Mouse (Mus musculus) heart, adult 2 months (tissue): ENCODE data around the gene Dsp. TPM values are rescaled to one million over a fixed set of nuclear protein-coding genes. Genes with fewer than 3 reads are reported as not detected.

Experiments used
- DNase-seq, 2 experiments: peaks; one replicate each; pipeline ENCODE4 v3.0.0; 2021
- H3K27ac ChIP-seq: fragments of 200-600 bp; 2 replicates; pipeline ENCODE4 v1.8.1; 2022
- H3K27me3 ChIP-seq: fragments of 200-500 bp; 2 replicates; pipeline ENCODE4 v1.6.1; 2012; ENCODE audit warnings: mild to moderate bottlenecking, low read length, inconsistent platforms, mixed read lengths; ENCODE audit not compliant: control insufficient read depth, insufficient read depth
- H3K36me3 ChIP-seq: fragments of 200-500 bp; 2 replicates; pipeline ENCODE4 v1.6.1; 2012; ENCODE audit warnings: low read length, inconsistent platforms; ENCODE audit not compliant: control insufficient read depth, insufficient read depth
- H3K4me1 ChIP-seq: fragments of 200-500 bp; 2 replicates; pipeline ENCODE4 v1.6.1; 2011; ENCODE audit warnings: low read length; ENCODE audit not compliant: control insufficient read depth, insufficient read depth
- H3K4me3 ChIP-seq: fragments of 200-600 bp; 2 replicates; pipeline ENCODE4 v1.8.1; 2022
- H3K79me2 ChIP-seq: fragments of 200-500 bp; replicated peaks from 2 replicates; pipeline ENCODE4 v1.6.1; 2012; ENCODE audit warnings: mild to moderate bottlenecking, inconsistent platforms, low read length, moderate library complexity, mixed read lengths; ENCODE audit not compliant: control insufficient read depth, insufficient read depth
- H3K9ac ChIP-seq: fragments of 200-500 bp; 2 replicates; pipeline ENCODE4 v1.6.1; 2012; ENCODE audit warnings: low read depth, mild to moderate bottlenecking, control low read depth, inconsistent platforms, low read length, mixed read lengths
- CTCF ChIP-seq: fragments of 200-600 bp; IDR thresholded peaks from 2 replicates; pipeline ENCODE4 v1.8.1; 2022; ENCODE audit warnings: antibody characterized with exemption, mild to moderate bottlenecking, moderate library complexity
- EP300 ChIP-seq: fragments of 200-500 bp; IDR thresholded peaks from 2 replicates; pipeline ENCODE4 v1.6.1; 2011; ENCODE audit warnings: low read depth, low read length, control low read depth; ENCODE audit not compliant: insufficient read depth
- POLR2A ChIP-seq: fragments of 200-500 bp; IDR thresholded peaks from 2 replicates; pipeline ENCODE4 v1.6.1; 2011; ENCODE audit warnings: mild to moderate bottlenecking, low read depth, low read length, control low read depth; ENCODE audit not compliant: insufficient read depth
- WGBS: fragments of 180-500 bp; shearing (Covaris S2); methylation state at CpG from one replicate; pipeline ENCODE4 v1.1.7; 2018; 5-methylcytosine and 5-hydroxymethylcytosine counted together
- intact Hi-C: fragments of 180-260 bp; cut with DNase I; formaldehyde crosslinking; loops from one replicate; pipeline ENCODE4 v1.15.1; 2025
- polyA plus RNA-seq: library from polyadenylated mRNA; depleted of rRNA; stranded (reverse); fragments of >200 nt; gene quantifications from 2 replicates; pipeline ENCODE4 v1.2.3, GENCODE M21; 2012
- total RNA-seq, 2 experiments: library from RNA; stranded (reverse); gene quantifications; 2 replicates each; pipeline ENCODE4 v1.2.3; 2021

Gene Dsp
- total and polyA plus RNA-seq, 3 experiments = 84.4 to 577 (median 449) TPM

DNA sequence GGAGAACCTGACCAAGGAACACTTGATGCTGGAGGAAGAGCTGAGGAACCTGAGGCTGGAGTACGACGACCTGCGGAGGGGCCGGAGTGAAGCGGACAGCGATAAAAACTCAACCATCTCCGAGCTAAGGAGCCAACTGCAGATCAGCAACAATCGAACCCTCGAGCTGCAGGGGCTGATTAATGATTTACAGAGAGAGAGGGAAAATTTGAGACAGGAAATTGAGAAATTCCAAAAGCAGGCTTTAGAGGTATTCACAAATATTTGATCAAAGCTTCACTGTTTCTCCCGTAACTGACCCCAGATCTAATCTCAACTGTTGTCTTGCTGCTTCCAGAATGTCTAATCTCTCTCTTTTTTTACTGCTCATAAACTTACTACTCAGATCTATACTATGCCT is 42.3 kb downstream of the Dsp start:
- H3K9ac ChIP-seq = no peak overlapping the region
- no peak overlapping the region for H3K4me3 ChIP-seq
- DNase-seq = no peak
- H3K27ac ChIP-seq = no peak overlapping the region
- intact Hi-C loops = no loop called here
- no peaks in the 10 kb centered on the region for H3K79me2 ChIP-seq
- H3K4me1 ChIP-seq = no peaks in the 10 kb centered on the region
- H3K36me3 ChIP-seq = no peaks in the 10 kb centered on the region
- H3K27me3 ChIP-seq = no peaks in the 10 kb centered on the region
- TF ChIP-seq POLR2A (no peak), EP300 (no peak), CTCF (no peak)
- 89% methylated on average over 10 of the region's 10 CpGs for WGBS

GRCm38 (mm10) chr13:38201413-38201812 is 50.3 kb downstream of the Dsp start:
- TF ChIP-seq POLR2A (no peak), EP300 (no peak), CTCF (no peak)
- peaks cover 3% of the 10 kb centered on the region for H3K36me3 ChIP-seq
- H3K27me3 ChIP-seq = no peaks in the 10 kb centered on the region
- intact Hi-C loops = loop anchor here (10.0 kb wide), 2 partner anchors 137 to 433 kb away; partner anchors contain the start of gene Bloc1s5
- H3K27ac ChIP-seq = no peak overlapping the region
- no peak overlapping the region for H3K4me3 ChIP-seq
- no peak overlapping the region for H3K9ac ChIP-seq
- H3K79me2 ChIP-seq = no peaks in the 10 kb centered on the region; the same call in 1 of the 2 replicates
- WGBS = 66% methylated on average over 6 of the region's 6 CpGs
- peaks cover 2% of the 10 kb centered on the region for H3K4me1 ChIP-seq
- DNase-seq = no peak

DNA sequence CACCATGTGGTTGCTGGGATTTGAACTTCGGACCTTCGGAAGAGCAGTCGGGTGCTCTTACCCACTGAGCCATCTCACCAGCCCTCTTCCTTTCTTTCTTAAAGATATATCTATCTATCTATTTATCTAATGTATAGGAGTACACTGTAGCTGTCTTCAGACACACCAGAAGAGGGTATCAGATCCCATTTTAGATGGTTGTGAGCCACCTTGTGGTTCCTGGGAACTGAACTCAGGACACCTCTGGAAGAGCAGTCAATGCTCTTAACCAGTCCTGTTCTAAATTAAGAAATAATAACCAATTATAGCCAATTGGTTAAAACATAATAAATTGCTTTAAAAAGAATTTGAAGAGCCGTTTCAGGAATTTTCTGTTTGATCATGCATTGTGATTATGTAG is 53.1 kb downstream of the Dsp start:
- Histone ChIP-seq H3K4me3 (peak overlapping the region; percentile 91), H3K36me3 (peaks cover 3% of the 10 kb centered on the region), H3K4me1 (peaks cover 2% of the 10 kb centered on the region), H3K79me2 (peaks cover 3% of the 10 kb centered on the region), H3K27ac (no peak overlapping the region), H3K9ac (no peak overlapping the region), H3K27me3 (no peaks in the 10 kb centered on the region)
- no peak for TF ChIP-seq EP300
- no peak for TF ChIP-seq CTCF
- no peak for TF ChIP-seq POLR2A
- DNase-seq = no peak
- WGBS = 56% methylated on average over 4 of the region's 4 CpGs
- intact Hi-C loops = loop anchor here (10.0 kb wide), 2 partner anchors 139 to 431 kb away; partner anchors contain the start of gene Bloc1s5

DNA sequence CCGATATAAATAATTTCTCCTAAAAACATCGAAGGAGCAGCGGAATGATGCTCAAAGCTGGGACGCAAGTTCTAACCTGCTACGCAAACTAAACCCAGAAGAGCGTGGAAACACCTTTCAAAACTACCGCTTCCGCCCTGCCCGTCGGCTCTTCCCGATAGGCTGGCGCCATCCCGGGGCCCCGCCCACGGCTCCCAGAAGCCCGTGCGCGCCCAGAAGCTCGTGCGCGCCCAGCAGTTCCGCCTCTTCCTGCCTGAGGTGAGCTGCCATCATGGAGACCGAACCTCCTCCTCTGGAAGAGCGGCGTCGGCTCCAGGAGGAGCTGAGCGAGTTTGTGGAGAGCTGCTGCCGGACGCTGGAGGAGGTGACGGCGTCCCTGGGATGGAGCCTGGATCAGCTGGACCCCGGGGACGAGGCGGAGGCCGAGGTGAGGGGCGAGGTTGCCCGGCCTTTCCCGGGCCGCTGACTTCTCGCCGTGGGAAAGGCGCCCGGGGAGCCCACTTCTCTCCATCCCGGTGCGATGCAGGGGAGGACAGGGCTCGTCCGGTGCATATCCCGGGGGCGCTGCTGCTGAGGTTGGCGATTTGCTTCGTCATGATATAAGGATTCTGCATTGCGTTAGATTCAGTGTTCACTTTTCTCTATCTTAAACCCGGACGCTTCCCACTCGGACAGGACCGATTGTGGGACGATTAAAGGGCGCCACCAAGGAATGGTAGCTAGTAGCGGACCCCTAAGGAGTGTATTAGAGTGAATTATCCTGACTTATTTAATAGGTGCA is 53.8 kb downstream of the Dsp start, which contains the start of gene Snrnp48:
Gene Snrnp48, plus strand, starts transcription at position 237 of the 781 bp plus-strand sequence.
- DNase-seq = peak; percentile 92 to 94
- H3K27ac ChIP-seq = peak within 1 kb of the TSS; percentile 72
- no peaks in the 10 kb centered on the region for H3K27me3 ChIP-seq
- TF ChIP-seq EP300 (no peak), POLR2A (peak; percentile 86), CTCF (0 out of 2 replicates have a peak, but pooled peaks have one; percentile 5)
- peaks cover 3% of the 10 kb centered on the region for H3K36me3 ChIP-seq
- intact Hi-C loops = loop anchor here (10.0 kb wide), 2 partner anchors 140 to 430 kb away; partner anchors contain the start of gene Bloc1s5
- peaks cover 3% of the 10 kb centered on the region for H3K79me2 ChIP-seq
- WGBS = under 1% methylated on average over 59 of the region's 59 CpGs
- H3K4me3 ChIP-seq = peak within 1 kb of the TSS; percentile 91
- peaks cover 2% of the 10 kb centered on the region for H3K4me1 ChIP-seq
- H3K9ac ChIP-seq = peak within 1 kb of the TSS; percentile 86

DNA sequence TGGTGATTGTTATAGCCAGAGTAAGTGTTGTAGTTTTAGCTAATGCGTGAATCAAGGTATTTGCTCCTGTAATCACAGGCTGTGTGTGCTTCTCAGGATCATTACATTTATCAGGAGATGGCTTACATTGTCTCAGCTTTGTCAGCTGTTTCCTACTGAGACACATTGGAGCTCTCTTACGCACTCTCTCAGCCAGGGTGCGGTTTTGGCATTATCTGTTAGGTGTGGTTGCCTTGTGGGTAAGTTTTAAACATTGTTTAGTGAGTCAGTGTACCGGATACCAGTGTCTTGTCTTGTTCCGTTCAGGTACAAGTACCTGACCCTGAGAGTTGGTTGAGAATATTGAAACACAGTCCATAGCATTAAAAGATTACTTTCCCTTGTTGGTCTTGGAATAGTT is 60.0 kb downstream of the Dsp start:
- Histone ChIP-seq H3K4me3 (no peak overlapping the region), H3K9ac (no peak overlapping the region), H3K36me3 (peaks cover 6% of the 10 kb centered on the region), H3K27ac (no peak overlapping the region), H3K27me3 (no peaks in the 10 kb centered on the region), H3K79me2 (peaks cover 3% of the 10 kb centered on the region), H3K4me1 (no peaks in the 10 kb centered on the region)
- intact Hi-C loops = loop anchor here (10.0 kb wide), 1 partner anchor 294 kb away; no protein-coding TSS in a partner anchor
- no peak for TF ChIP-seq CTCF
- no peak for TF ChIP-seq EP300
- no peak for TF ChIP-seq POLR2A
- DNase-seq = no peak
- 83% methylated on average over 5 of the region's 5 CpGs for whole genome bisulfite sequencing

DNA sequence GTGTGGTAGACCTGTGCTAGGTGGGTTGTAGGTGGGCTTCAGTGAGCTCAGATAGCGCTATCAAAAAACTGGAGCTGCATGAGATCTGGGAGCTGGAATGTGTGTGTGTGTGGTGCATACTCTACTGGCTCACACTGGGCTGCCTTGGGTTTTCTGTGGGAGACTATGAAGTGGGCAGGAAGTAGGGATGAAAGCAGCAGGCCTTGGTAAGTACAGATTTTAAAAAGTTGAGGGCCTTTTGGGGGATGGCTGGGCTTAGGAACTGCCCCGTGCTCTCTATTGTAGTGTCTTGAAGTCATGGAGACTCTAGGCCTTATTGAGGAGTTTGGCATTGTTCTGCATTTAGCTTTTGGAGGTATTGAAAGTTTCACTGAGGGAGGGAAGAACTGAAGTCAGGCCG is 67.6 kb downstream of the Dsp start:
- no peak overlapping the region for H3K4me3 ChIP-seq
- DNase-seq = no peak
- H3K4me1 ChIP-seq = no peaks in the 10 kb centered on the region
- peaks cover 6% of the 10 kb centered on the region for H3K36me3 ChIP-seq
- H3K27ac ChIP-seq = no peak overlapping the region
- H3K27me3 ChIP-seq = no peaks in the 10 kb centered on the region
- TF ChIP-seq POLR2A (no peak), EP300 (no peak), CTCF (no peak)
- 97% methylated on average over 3 of the region's 3 CpGs for WGBS
- no peaks in the 10 kb centered on the region for H3K79me2 ChIP-seq
- H3K9ac ChIP-seq = no peak overlapping the region
- intact Hi-C loops = loop anchor here (10.0 kb wide), 1 partner anchor 286 kb away; no protein-coding TSS in a partner anchor
